Mouse (Mus musculus) adrenal gland, postnatal 14 days (tissue): ENCODE data around the gene Slco3a1. TPM values are rescaled to one million over a fixed set of nuclear protein-coding genes. Genes with fewer than 3 reads are reported as not detected.
"Not testable (repeated sequence)": the region's sequence is repeated elsewhere in the genome, so short reads cannot be mapped to it uniquely, and the experiment has no call there.

ENCODE experiments used
- DNase-seq: peaks from one replicate; pipeline ENCODE4 v3.0.0; 2021; ENCODE audit warnings: mixed read lengths
- total RNA-seq: library from RNA; stranded (reverse); gene quantifications from 2 replicates; pipeline ENCODE4 v1.2.3, GENCODE M21; 2021

The Slco3a1 gene
- total RNA-seq, 1 experiment from 2014 or later, result 20.8 TPM

GRCm38 (mm10) chr7:74429252-74429651, 125.3 kb downstream of the Slco3a1 start:
- no peak for DNase-seq

- DNase-seq, result no peak
Observed at GRCm38 (mm10) chr7:74427135-74427534, 127.4 kb downstream of the Slco3a1 start.

- no peak for DNase-seq
Observed at GRCm38 (mm10) chr7:74425941-74426340, 128.6 kb downstream of the Slco3a1 start.

- peak; percentile 30 for DNase-seq
Observed at GRCm38 (mm10) chr7:74423928-74424850, 130.4 kb downstream of the Slco3a1 start.

- no peak for DNase-seq
Observed at GRCm38 (mm10) chr7:74423316-74423715, 131.3 kb downstream of the Slco3a1 start.

GRCm38 (mm10) chr7:74422731-74423130, 131.8 kb downstream of the Slco3a1 start:
- DNase-seq, result no peak

GRCm38 (mm10) chr7:74422002-74422401, 132.6 kb downstream of the Slco3a1 start:
- no peak for DNase-seq

- DNase-seq, result no peak
Observed at GRCm38 (mm10) chr7:74421591-74421990, 133.0 kb downstream of the Slco3a1 start.

- no peak for DNase-seq
Observed at GRCm38 (mm10) chr7:74419706-74420105, 134.9 kb downstream of the Slco3a1 start.

GRCm38 (mm10) chr7:74417009-74417408, 137.6 kb downstream of the Slco3a1 start:
- DNase-seq, result no peak

GRCm38 (mm10) chr7:74415241-74415640, 139.3 kb downstream of the Slco3a1 start:
- DNase-seq, result no peak

- no peak for DNase-seq
Observed at GRCm38 (mm10) chr7:74413738-74414716, 140.6 kb downstream of the Slco3a1 start.

- no peak for DNase-seq
Observed at GRCm38 (mm10) chr7:74408601-74409323, 145.8 kb downstream of the Slco3a1 start.

GRCm38 (mm10) chr7:74407851-74408250, 146.7 kb downstream of the Slco3a1 start:
- DNase-seq, result not testable (repeated sequence)

- no peak for DNase-seq
Observed at GRCm38 (mm10) chr7:74399729-74400128, 154.9 kb downstream of the Slco3a1 start.

GRCm38 (mm10) chr7:74399154-74399553, 155.4 kb downstream of the Slco3a1 start:
- DNase-seq, result no peak

- DNase-seq, result no peak
Observed at GRCm38 (mm10) chr7:74398326-74398725, 156.3 kb downstream of the Slco3a1 start.

GRCm38 (mm10) chr7:74391451-74391873, 163.1 kb downstream of the Slco3a1 start:
- no peak for DNase-seq

- no peak for DNase-seq
Observed at GRCm38 (mm10) chr7:74389570-74389969, 165.0 kb downstream of the Slco3a1 start.

- DNase-seq, result peak; percentile 49
Observed at GRCm38 (mm10) chr7:74386257-74386656, 168.3 kb downstream of the Slco3a1 start.

- DNase-seq, result no peak
Observed at GRCm38 (mm10) chr7:74383040-74383666, 171.4 kb downstream of the Slco3a1 start.
